Mouse (Mus musculus) small intestine, adult 2 months (tissue): ENCODE data around the gene Clta. TPM values are rescaled to one million over a fixed set of nuclear protein-coding genes. Genes with fewer than 3 reads are reported as not detected.
A peak's percentile ranks its signal among the peaks of the same experiment; 100 is the strongest.

ENCODE experiments used
- H3K27ac ChIP-seq: fragments of 200-500 bp; 2 replicates; pipeline ENCODE4 v1.5.1; 2012; ENCODE audit warnings: low read depth, low read length, control low read depth, inconsistent platforms; ENCODE audit not compliant: insufficient read depth
- H3K27me3 ChIP-seq: fragments of 200-500 bp; 2 replicates; pipeline ENCODE4 v1.6.1; 2012; ENCODE audit warnings: mild to moderate bottlenecking, moderate library complexity, low read length, inconsistent platforms; ENCODE audit not compliant: control insufficient read depth, insufficient read depth
- H3K36me3 ChIP-seq: fragments of 200-500 bp; 2 replicates; pipeline ENCODE4 v1.6.1; 2012; ENCODE audit warnings: mild to moderate bottlenecking, low read length, control low read depth, inconsistent platforms; ENCODE audit not compliant: control insufficient read depth, insufficient read depth
- H3K4me1 ChIP-seq: fragments of 200-500 bp; 2 replicates; pipeline ENCODE4 v1.6.1; 2012; ENCODE audit warnings: low read length, inconsistent platforms, mixed read lengths; ENCODE audit not compliant: control insufficient read depth, insufficient read depth, insufficient read length
- H3K4me3 ChIP-seq: fragments of 200-500 bp; 2 replicates; pipeline ENCODE4 v1.5.1; 2012; ENCODE audit warnings: low read depth, mild to moderate bottlenecking, control low read depth, inconsistent platforms, low read length, moderate library complexity
- CTCF ChIP-seq: fragments of 200-500 bp; IDR thresholded peaks from 2 replicates; pipeline ENCODE4 v1.5.1; 2012; ENCODE audit warnings: low read depth, mild to moderate bottlenecking, control low read depth, inconsistent platforms, low read length, moderate library complexity, mixed read lengths; ENCODE audit not compliant: insufficient replicate concordance, insufficient read length; ENCODE audit errors: extremely low read depth
- POLR2A ChIP-seq: fragments of 200-500 bp; IDR thresholded peaks from 2 replicates; pipeline ENCODE4 v1.6.1; 2012; ENCODE audit warnings: low read depth, mild to moderate bottlenecking, control low read depth, inconsistent platforms, low read length, moderate library complexity
- WGBS: fragments of 180-500 bp; shearing (Covaris S2); methylation state at CpG from one replicate; pipeline ENCODE4 v1.1.7; 2018; 5-methylcytosine and 5-hydroxymethylcytosine counted together
- polyA plus RNA-seq: library from polyadenylated mRNA; depleted of rRNA; stranded (reverse); fragments of >200 nt; gene quantifications from 2 replicates; pipeline ENCODE4 v1.2.3, GENCODE M21; 2012

Clta gene
- polyA plus RNA-seq, 1 experiment: 280 TPM

- Histone ChIP-seq H3K27ac (peak overlapping the region; percentile 76), H3K27me3 (no peaks in the 10 kb centered on the region), H3K4me1 (peaks cover 20% of the 10 kb centered on the region), H3K36me3 (no peaks in the 10 kb centered on the region), H3K4me3 (peak overlapping the region; percentile 94)
- TF ChIP-seq POLR2A (peak; percentile 95), CTCF (no peak)
- under 1% methylated on average over 77 of the region's 77 CpGs for WGBS
Measured at GRCm38 (mm10) chr4:44012376-44013367, 8.4 kb downstream of the Clta start.

GRCm38 (mm10) chr4:44013391-44014070 lies 9.3 kb downstream of the Clta start:
- 13% methylated on average over 11 of the region's 11 CpGs for WGBS
- TF ChIP-seq POLR2A: no peak
- TF ChIP-seq CTCF: no peak
- Histone ChIP-seq H3K36me3 (no peaks in the 10 kb centered on the region), H3K27ac (no peak overlapping the region), H3K27me3 (no peaks in the 10 kb centered on the region), H3K4me3 (peak overlapping the region; percentile 94), H3K4me1 (peaks cover 22% of the 10 kb centered on the region)

- H3K36me3 ChIP-seq: peaks cover 21% of the 10 kb centered on the region
- TF ChIP-seq POLR2A (no peak), CTCF (no peak)
- H3K27me3 ChIP-seq: no peaks in the 10 kb centered on the region
- no peak overlapping the region for H3K4me3 ChIP-seq
- 62% methylated on average over 4 of the region's 4 CpGs for WGBS
- peaks cover 22% of the 10 kb centered on the region for H3K4me1 ChIP-seq
- no peak overlapping the region for H3K27ac ChIP-seq
Measured at GRCm38 (mm10) chr4:44016071-44016470, 11.8 kb downstream of the Clta start.

DNA sequence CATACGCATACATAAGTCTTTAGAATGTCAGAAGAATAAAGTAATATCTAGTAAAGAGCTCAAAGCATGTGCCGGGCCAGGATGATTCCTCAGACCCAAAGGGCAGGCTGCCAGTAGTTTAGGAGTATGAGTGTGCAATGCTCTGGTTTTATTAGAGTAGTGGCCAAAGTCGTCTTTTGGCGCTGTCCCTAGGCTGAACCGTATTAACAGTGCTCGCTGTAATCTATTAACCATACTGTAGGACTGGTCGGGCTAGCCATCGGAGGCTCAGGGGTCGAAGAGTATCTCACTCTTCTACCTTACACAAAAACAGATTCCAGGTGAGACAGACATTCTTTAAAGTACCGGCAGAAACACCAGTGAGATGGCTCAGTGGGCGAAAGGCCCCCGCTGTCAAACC lies 12.5 kb downstream of the Clta start:
- WGBS: 44% methylated on average over 12 of the region's 12 CpGs
- no peaks in the 10 kb centered on the region for H3K27me3 ChIP-seq
- H3K27ac ChIP-seq: no peak overlapping the region
- H3K36me3 ChIP-seq: peaks cover 25% of the 10 kb centered on the region
- TF ChIP-seq POLR2A (no peak), CTCF (no peak)
- no peak overlapping the region for H3K4me3 ChIP-seq
- H3K4me1 ChIP-seq: peaks cover 22% of the 10 kb centered on the region

DNA sequence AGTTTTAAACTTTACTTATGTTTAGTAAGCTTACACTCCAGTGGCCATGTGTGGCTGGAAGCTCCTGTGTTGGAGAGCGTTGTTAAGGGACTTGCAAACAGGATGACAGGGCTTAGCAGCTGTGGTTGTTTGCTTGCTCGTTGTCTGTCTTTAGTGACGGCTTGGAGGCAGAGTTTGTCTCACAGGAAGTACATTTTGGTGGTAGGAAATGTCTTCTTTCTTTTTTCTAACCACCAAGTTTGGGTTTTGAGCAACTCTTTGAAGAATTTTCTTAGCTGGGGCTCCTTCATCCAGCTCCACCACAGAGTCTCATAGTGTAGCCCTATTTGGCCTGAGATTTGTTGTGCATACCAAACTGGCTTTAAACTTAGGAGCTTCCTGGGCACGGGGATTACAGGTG lies 18.1 kb downstream of the Clta start:
- WGBS: 72% methylated on average over 4 of the region's 4 CpGs
- Histone ChIP-seq H3K36me3 (peaks cover 68% of the 10 kb centered on the region), H3K27ac (no peak overlapping the region), H3K4me1 (peaks cover 5% of the 10 kb centered on the region; the same call in 1 of the 2 replicates), H3K4me3 (no peak overlapping the region), H3K27me3 (no peaks in the 10 kb centered on the region)
- TF ChIP-seq POLR2A: no peak
- no peak for TF ChIP-seq CTCF

GRCm38 (mm10) chr4:44022766-44023165 lies 18.5 kb downstream of the Clta start:
- peaks cover 72% of the 10 kb centered on the region for H3K36me3 ChIP-seq
- H3K4me1 ChIP-seq: peaks cover 3% of the 10 kb centered on the region; the same call in 1 of the 2 replicates
- TF ChIP-seq CTCF (no peak), POLR2A (no peak)
- 83% methylated on average over 11 of the region's 11 CpGs for WGBS
- H3K27me3 ChIP-seq: no peaks in the 10 kb centered on the region
- no peak overlapping the region for H3K27ac ChIP-seq
- H3K4me3 ChIP-seq: no peak overlapping the region

DNA sequence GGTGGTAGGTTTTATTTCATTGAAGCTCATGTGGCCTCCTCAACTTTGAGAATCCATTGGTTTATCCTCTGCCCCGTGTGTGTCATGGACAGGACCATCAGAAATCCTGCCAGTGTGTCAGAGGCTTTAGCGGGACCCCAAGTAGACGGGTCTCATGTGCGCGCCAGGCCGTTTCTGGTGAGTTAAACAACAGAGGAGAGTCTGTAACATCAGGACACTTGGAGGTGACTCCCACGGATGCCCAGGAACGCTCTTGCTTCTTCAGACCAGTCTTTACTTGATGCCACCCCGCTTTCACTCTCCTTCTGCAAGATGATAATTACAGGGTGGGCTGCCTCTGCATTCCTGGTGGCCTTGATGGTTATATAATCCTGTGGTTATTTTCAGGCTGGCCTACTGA lies 19.4 kb downstream of the Clta start:
- WGBS: 95% methylated on average over 9 of the region's 9 CpGs
- Histone ChIP-seq H3K27ac (no peak overlapping the region), H3K36me3 (peaks cover 79% of the 10 kb centered on the region), H3K4me3 (no peak overlapping the region), H3K27me3 (no peaks in the 10 kb centered on the region), H3K4me1 (no peaks in the 10 kb centered on the region)
- TF ChIP-seq POLR2A (no peak), CTCF (no peak)
